In genomic region chr1:52660765-52661164, GRCm38 (mm10) we compare ENCODE assay signal across 20 mouse cellular contexts. TPM values are rescaled to one million over a fixed set of nuclear protein-coding genes. Genes with fewer than 3 reads are reported as not detected.
DNase-seq lines count a peak whose midpoint lies in the region; ATAC-seq lines count a peak whose summit lies in the region.
"Had no signal": no experiment of that assay in that cellular context is flagged by ENCODE, and none has a peak within 500 bp of the region (broad histone marks: within the 10 kb centered on the region; RNA-seq: fewer than 3 reads in every experiment).

No protein-coding gene starts in this region.

- 0 out of 2 replicates have a peak overlapping the region, but pooled peaks have one; percentile 8 for H3K27ac ChIP-seq in limb, embryonic 11.5 days (replicated peaks; ENCODE audit: low read depth, low read length)
- no peak overlapping the region for H3K27ac ChIP-seq in limb, embryonic 10.5 days
- H3K27ac ChIP-seq: embryonic facial prominence, embryonic 15.5 days; forebrain, embryonic 10.5 days; heart, embryonic 13.5 days; hindbrain, embryonic 13.5 days; hindbrain, postnatal 0 days had no signal

- no peak overlapping the region for H3K9ac ChIP-seq in limb, embryonic 11.5 days (ENCODE audit: low read length)
- H3K9ac ChIP-seq: embryonic facial prominence, embryonic 15.5 days; heart, embryonic 13.5 days; hindbrain, embryonic 13.5 days had no signal

- no peak overlapping the region for H3K4me2 ChIP-seq in limb, embryonic 11.5 days (ENCODE audit: low read depth, severe bottlenecking)
- H3K4me2 ChIP-seq: embryonic facial prominence, embryonic 15.5 days; heart, embryonic 13.5 days; hindbrain, embryonic 13.5 days had no signal

- no peak for ATAC-seq in limb, embryonic 11.5 days (ENCODE audit: insufficient number of reproducible peaks, low FRiP score, low TSS enrichment, low read depth)
- ATAC-seq: forebrain, embryonic 14.5 days; hindbrain, postnatal 0 days had no signal

- H3K4me1 ChIP-seq in limb, embryonic 11.5 days (ENCODE audit: control insufficient read depth, insufficient read depth, low read length), result no peaks in the 10 kb centered on the region
- peaks cover 7% of the 10 kb centered on the region; the same call in 1 of the 2 replicates for H3K4me1 ChIP-seq in limb, embryonic 10.5 days
- H3K4me1 ChIP-seq: embryonic facial prominence, embryonic 15.5 days; forebrain, embryonic 10.5 days; heart, embryonic 13.5 days; hindbrain, embryonic 13.5 days had no signal

- H3K4me3 ChIP-seq in limb, embryonic 11.5 days (ENCODE audit: low read depth, low read length), result no peak overlapping the region
- no peak overlapping the region for H3K4me3 ChIP-seq in limb, embryonic 10.5 days
- H3K4me3 ChIP-seq: embryonic facial prominence, embryonic 15.5 days; erythroblast, embryonic 14.5 days; forebrain, embryonic 10.5 days; heart, embryonic 13.5 days; hindbrain, embryonic 13.5 days had no signal

- DNase-seq in limb, embryonic 11.5 days (ENCODE audit: low spot score), result no peak
- no peak for DNase-seq in limb, embryonic 10.5 days (ENCODE audit: low spot score)
- DNase-seq in R1 (ENCODE audit: low read depth, low spot score) (peak; percentile 49), ZHBTc4 (ENCODE audit: low read depth, low spot score) (peak; percentile 26)
- peak; percentile 20 for DNase-seq in lung, postnatal 14 days
- DNase-seq in heart, adult 18-20 months, result no peak
- no peak for DNase-seq in right cerebral cortex, adult 2 months (ENCODE audit: low spot score in 2 of 2)
- DNase-seq: adrenal gland, postnatal 10 days; cerebellum, adult 11 months; cerebellum, adult 8-10 months; cerebellum, postnatal 14 days; embryo, embryonic 11 days; gastrocnemius, postnatal 10 days had no signal

- no peaks in the 10 kb centered on the region for H3K36me3 ChIP-seq in limb, embryonic 11.5 days (ENCODE audit: control insufficient read depth, insufficient read depth, low read length)
- no peaks in the 10 kb centered on the region for H3K36me3 ChIP-seq in limb, embryonic 10.5 days
- H3K36me3 ChIP-seq: embryonic facial prominence, embryonic 15.5 days; forebrain, embryonic 10.5 days had no signal

- H3K27me3 ChIP-seq in limb, embryonic 11.5 days (ENCODE audit: control insufficient read depth, insufficient read depth, low read length), result no peaks in the 10 kb centered on the region
- no peaks in the 10 kb centered on the region for H3K27me3 ChIP-seq in limb, embryonic 10.5 days (ENCODE audit: low read depth, poor library complexity, severe bottlenecking)
- H3K27me3 ChIP-seq: embryonic facial prominence, embryonic 15.5 days; heart, embryonic 13.5 days; hindbrain, embryonic 13.5 days had no signal

- H3K9me3 ChIP-seq in limb, embryonic 11.5 days (ENCODE audit: control insufficient read depth, low read length), result no peaks in the 10 kb centered on the region
- H3K9me3 ChIP-seq in limb, embryonic 10.5 days (replicated peaks), result no peaks in the 10 kb centered on the region
- H3K9me3 ChIP-seq: embryonic facial prominence, embryonic 15.5 days; forebrain, embryonic 10.5 days; heart, embryonic 13.5 days; hindbrain, embryonic 13.5 days had no signal

- 80% methylated on average over 12 of the region's 12 CpGs for WGBS in limb, embryonic 11.5 days
- 87% methylated on average over 12 of the region's 12 CpGs for WGBS in limb, embryonic 10.5 days

RNA-seq across cellular contexts. Expression of gene Nemp2, which starts 30.3 kb away (rescaled TPM):
- polyA plus RNA-seq in limb, embryonic 11.5 days (2014; fragmentation: Nextera tagmentation; extraction: Ambion mirVana), result 13.3 and 14.2 TPM in 2 replicates
- polyA plus RNA-seq in limb, embryonic 10.5 days (2016; fragmentation: Nextera tagmentation; extraction: Ambion mirVana), result 10.2 and 12.5 TPM in 2 replicates
- under 1 TPM; 0.72 to 0.82 TPM for total RNA-seq in heart, adult 18-20 months (2021)

Comparison
In these comparisons a context has a peak if more than half of its experiments do, and no peak if none do; other contexts are left out.
1. DNase-seq: peak in R1 (single experiment), ZHBTc4 (single experiment) and lung, postnatal 14 days (single experiment); none in limb, embryonic 11.5 days (single experiment), limb, embryonic 10.5 days (single experiment), heart, adult 18-20 months (0 of 2) and right cerebral cortex, adult 2 months (0 of 2).